Mouse (Mus musculus) embryonic facial prominence, embryonic 13.5 days (tissue): Measurements from ENCODE around the gene Atp6v0a2. TPM values are rescaled to one million over a fixed set of nuclear protein-coding genes. Genes with fewer than 3 reads are reported as not detected.

Source experiments
- ATAC-seq: fragments of 200-750 bp; cut with Nextera tagmentation; 2 replicates; pipeline ENCODE4 v1.8.0; 2017; ENCODE audit warnings: low read depth; ENCODE audit not compliant: insufficient number of reproducible peaks, insufficient read depth, low FRiP score, low TSS enrichment
- H3K27ac ChIP-seq: fragments of 300-500 bp; sonication (generic); 2 replicates; pipeline ENCODE4 v1.5.1; 2015; ENCODE audit warnings: moderate library complexity, mild to moderate bottlenecking, inconsistent platforms
- H3K27me3 ChIP-seq: fragments of 300-500 bp; sonication (generic); 2 replicates; pipeline ENCODE4 v1.6.1; 2015; ENCODE audit warnings: mild to moderate bottlenecking, inconsistent platforms
- H3K36me3 ChIP-seq: fragments of 300-500 bp; sonication (generic); 2 replicates; pipeline ENCODE4 v1.6.1; 2015; ENCODE audit warnings: mild to moderate bottlenecking, inconsistent platforms
- H3K4me1 ChIP-seq: fragments of 300-500 bp; sonication (generic); 2 replicates; pipeline ENCODE4 v1.6.1; 2015; ENCODE audit warnings: inconsistent platforms
- H3K4me2 ChIP-seq: fragments of 300-500 bp; sonication (generic); 2 replicates; pipeline ENCODE4 v1.6.1; 2015; ENCODE audit warnings: moderate library complexity, mild to moderate bottlenecking, inconsistent platforms
- H3K4me3 ChIP-seq: fragments of 300-500 bp; sonication (generic); 2 replicates; pipeline ENCODE4 v1.5.1; 2015; ENCODE audit warnings: mild to moderate bottlenecking, inconsistent platforms
- H3K9ac ChIP-seq: fragments of 300-500 bp; sonication (generic); 2 replicates; pipeline ENCODE4 v1.6.1; 2015; ENCODE audit warnings: mild to moderate bottlenecking, inconsistent platforms
- H3K9me3 ChIP-seq: fragments of 300-500 bp; sonication (generic); 2 replicates; pipeline ENCODE4 v1.6.1; 2016; ENCODE audit warnings: inconsistent platforms
- WGBS: fragments of 180-500 bp; shearing (Covaris S2); methylation state at CpG from one replicate; pipeline ENCODE4 v1.1.7; 2015; ENCODE audit warnings: mixed read lengths; 5-methylcytosine and 5-hydroxymethylcytosine counted together
- polyA plus RNA-seq: library from polyadenylated mRNA; unstranded; fragments of >200 nt; fragmentation: Nextera tagmentation; extraction: Ambion mirVana; gene quantifications from 2 replicates; pipeline ENCODE4 v1.2.1, GENCODE M21; 2015

Atp6v0a2 gene
- polyA plus RNA-seq, 1 experiment from 2014 or later, result 49.3 TPM

DNA sequence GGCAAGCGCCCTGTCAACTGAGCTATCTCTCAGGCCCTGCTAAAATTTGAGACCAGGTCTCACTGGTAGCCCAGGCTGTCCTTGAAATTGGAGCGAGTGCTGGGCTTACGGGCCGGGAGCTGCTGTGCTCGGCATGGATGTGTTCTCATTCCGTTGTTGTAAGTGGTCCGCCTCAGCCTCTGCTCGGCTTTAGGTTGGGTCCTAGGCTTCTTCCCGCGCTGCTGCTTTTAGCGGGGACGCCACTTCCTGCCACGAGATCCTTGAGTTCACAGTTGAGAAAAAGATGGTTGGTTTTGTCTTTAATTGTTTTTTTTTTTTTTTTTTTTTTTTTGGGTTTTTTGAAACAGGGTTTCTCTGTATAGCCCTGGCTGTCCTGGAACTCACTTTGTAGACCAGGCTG is 9.5 kb downstream of the Atp6v0a2 start:
- no peak overlapping the region for H3K9ac ChIP-seq
- peaks cover 98% of the 10 kb centered on the region for H3K36me3 ChIP-seq
- no peak overlapping the region for H3K4me2 ChIP-seq
- WGBS, result 97% methylated on average over 13 of the region's 13 CpGs
- H3K27me3 ChIP-seq, result no peaks in the 10 kb centered on the region
- no peaks in the 10 kb centered on the region for H3K9me3 ChIP-seq
- no peaks in the 10 kb centered on the region for H3K4me1 ChIP-seq
- H3K4me3 ChIP-seq, result no peak overlapping the region
- ATAC-seq, result no peak
- no peak overlapping the region for H3K27ac ChIP-seq

- H3K27me3 ChIP-seq, result no peaks in the 10 kb centered on the region
- WGBS, result 88% methylated on average over 5 of the region's 5 CpGs
- H3K4me3 ChIP-seq, result no peak overlapping the region
- H3K9me3 ChIP-seq, result no peaks in the 10 kb centered on the region
- no peak overlapping the region for H3K9ac ChIP-seq
- no peaks in the 10 kb centered on the region for H3K4me1 ChIP-seq
- no peak overlapping the region for H3K4me2 ChIP-seq
- no peak for ATAC-seq
- H3K27ac ChIP-seq, result no peak overlapping the region
- H3K36me3 ChIP-seq, result peaks cover 83% of the 10 kb centered on the region
Observed at GRCm38 (mm10) chr5:124713741-124714140, 85.4 kb downstream of the Atp6v0a2 start.

DNA sequence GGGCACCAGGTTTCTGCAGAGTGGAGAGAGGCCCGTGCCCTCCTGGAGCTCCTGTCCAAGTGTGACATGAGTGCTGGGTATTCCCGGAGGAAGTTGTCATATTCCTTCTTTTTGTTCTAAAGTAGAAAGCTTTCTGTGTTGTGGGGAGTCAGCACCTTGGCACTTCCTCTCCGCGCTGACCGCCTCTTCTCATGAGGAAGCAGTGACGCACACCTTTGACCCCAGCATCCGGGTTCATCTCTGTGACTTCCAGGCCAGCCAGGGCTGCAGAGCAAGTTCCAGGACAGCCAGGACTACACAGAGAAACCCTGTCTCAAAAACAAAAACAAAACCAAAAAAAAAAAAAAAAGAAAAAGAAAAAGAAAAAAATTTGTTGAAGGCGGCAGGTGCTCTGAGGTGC is 86.8 kb downstream of the Atp6v0a2 start:
- Histone ChIP-seq H3K4me1 (no peaks in the 10 kb centered on the region), H3K36me3 (peaks cover 97% of the 10 kb centered on the region), H3K9ac (no peak overlapping the region), H3K27ac (no peak overlapping the region), H3K9me3 (no peaks in the 10 kb centered on the region), H3K27me3 (no peaks in the 10 kb centered on the region), H3K4me3 (no peak overlapping the region), H3K4me2 (no peak overlapping the region)
- WGBS, result 85% methylated on average over 8 of the region's 8 CpGs
- no peak for ATAC-seq

DNA sequence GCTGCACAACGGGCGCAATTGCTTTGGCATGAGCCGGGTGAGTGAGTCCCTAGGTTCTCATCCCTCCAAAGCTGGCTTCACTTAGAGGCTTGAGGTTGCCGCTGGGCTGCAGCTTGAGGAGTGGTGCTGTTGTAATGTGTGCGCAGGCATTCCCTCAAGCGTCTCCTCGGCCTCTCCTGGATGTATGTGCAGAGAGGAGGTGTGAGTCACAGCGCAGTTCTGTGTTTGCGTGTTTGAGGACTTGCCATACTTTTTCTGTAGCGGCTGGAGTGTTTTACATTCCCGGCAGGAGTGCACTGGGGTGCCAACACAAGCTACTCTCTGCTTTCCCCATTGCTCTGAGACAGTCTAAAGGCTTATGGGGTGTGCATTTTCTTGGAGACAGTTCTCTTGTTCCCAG is 89.6 kb downstream of the Atp6v0a2 start:
- ATAC-seq, result no peak
- Histone ChIP-seq H3K9ac (no peak overlapping the region), H3K4me2 (no peak overlapping the region), H3K36me3 (peaks cover 98% of the 10 kb centered on the region), H3K4me1 (no peaks in the 10 kb centered on the region), H3K27me3 (no peaks in the 10 kb centered on the region), H3K9me3 (no peaks in the 10 kb centered on the region), H3K4me3 (no peak overlapping the region), H3K27ac (no peak overlapping the region)
- 94% methylated on average over 11 of the region's 11 CpGs for WGBS

DNA sequence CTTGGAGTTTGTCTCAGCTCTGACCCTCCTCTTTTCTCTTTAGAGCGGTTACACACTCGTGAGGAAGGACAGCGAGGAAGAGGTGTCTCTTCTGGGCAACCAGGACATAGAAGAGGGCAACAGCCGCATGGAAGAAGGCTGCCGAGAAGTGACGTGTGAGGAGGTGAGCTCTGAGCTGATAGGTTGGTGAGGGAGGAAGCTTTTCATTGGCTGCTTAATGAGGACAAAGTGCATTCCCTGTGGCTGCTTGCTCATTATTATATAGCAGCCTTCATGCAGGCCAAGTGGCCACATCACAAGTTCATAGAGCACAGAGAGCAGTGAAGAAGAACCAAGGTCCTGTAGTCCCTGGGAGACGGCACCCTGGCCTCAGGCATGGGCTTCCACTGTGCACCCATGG is 90.0 kb downstream of the Atp6v0a2 start:
- Histone ChIP-seq H3K4me2 (no peak overlapping the region), H3K4me1 (no peaks in the 10 kb centered on the region), H3K27ac (no peak overlapping the region), H3K36me3 (peaks cover 97% of the 10 kb centered on the region), H3K4me3 (no peak overlapping the region), H3K27me3 (no peaks in the 10 kb centered on the region), H3K9ac (no peak overlapping the region), H3K9me3 (no peaks in the 10 kb centered on the region)
- ATAC-seq, result no peak
- WGBS, result 93% methylated on average over 7 of the region's 7 CpGs

DNA sequence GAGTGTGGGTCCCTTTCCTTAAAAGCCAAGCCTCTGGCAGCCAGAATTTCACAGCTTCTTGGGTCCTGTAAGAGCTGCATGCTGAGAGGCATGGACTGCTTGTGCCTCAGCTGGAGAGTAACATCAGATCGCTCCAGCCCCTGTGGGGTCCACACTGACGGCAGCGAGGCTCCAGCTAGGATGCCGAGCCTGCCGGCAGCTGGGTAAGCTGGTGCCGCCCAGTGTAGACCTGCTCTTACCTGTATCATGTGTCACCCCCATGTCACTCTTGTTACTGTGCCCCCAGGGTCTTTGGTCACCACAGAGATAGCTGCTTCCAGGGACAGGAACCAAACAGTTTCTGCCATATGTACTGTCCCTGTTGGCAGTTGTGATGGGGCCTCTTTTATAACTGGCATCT is 94.7 kb downstream of the Atp6v0a2 start:
- H3K9ac ChIP-seq, result no peak overlapping the region
- 89% methylated on average over 6 of the region's 6 CpGs for WGBS
- H3K4me1 ChIP-seq, result peaks cover 8% of the 10 kb centered on the region; the same call in 1 of the 2 replicates
- H3K27me3 ChIP-seq, result no peaks in the 10 kb centered on the region
- H3K36me3 ChIP-seq, result peaks cover 59% of the 10 kb centered on the region
- no peak overlapping the region for H3K4me2 ChIP-seq
- no peak overlapping the region for H3K27ac ChIP-seq
- no peaks in the 10 kb centered on the region for H3K9me3 ChIP-seq
- ATAC-seq, result no peak
- H3K4me3 ChIP-seq, result no peak overlapping the region

DNA sequence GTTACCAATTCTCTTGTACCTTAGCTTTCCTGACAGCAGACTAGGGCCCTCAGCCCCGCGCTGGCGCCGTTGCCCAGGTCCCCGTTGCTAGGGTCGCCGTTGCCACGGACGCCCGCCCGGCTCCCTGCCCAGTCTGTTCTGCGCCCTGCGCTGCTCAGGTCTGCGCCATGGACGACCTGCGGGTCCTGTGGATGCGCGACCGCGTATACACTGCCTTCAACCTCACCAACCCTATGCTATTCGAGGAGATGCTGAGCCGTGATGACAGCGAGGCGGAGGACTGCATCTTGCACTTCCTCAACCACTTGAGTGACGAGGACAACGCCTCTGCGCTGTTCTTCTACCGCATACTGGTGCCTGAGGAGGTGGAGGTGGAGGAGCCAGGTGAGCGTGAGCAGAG is 96.6 kb downstream of the Atp6v0a2 start, which contains the start of gene Dnah10:
Gene Dnah10, plus strand, starts transcription at position 89 of the 400 bp plus-strand sequence.
- Histone ChIP-seq H3K4me3 (no peak within 1 kb of the TSS), H3K4me1 (peaks cover 11% of the 10 kb centered on the region; the same call in 1 of the 2 replicates), H3K36me3 (peaks cover 40% of the 10 kb centered on the region), H3K9ac (peak within 1 kb of the TSS; percentile 40; the same call in 1 of the 2 replicates), H3K9me3 (no peaks in the 10 kb centered on the region), H3K27me3 (no peaks in the 10 kb centered on the region), H3K27ac (no peak within 1 kb of the TSS), H3K4me2 (peak within 1 kb of the TSS; percentile 37)
- 11% methylated on average over 29 of the region's 29 CpGs for WGBS
- no peak for ATAC-seq

DNA sequence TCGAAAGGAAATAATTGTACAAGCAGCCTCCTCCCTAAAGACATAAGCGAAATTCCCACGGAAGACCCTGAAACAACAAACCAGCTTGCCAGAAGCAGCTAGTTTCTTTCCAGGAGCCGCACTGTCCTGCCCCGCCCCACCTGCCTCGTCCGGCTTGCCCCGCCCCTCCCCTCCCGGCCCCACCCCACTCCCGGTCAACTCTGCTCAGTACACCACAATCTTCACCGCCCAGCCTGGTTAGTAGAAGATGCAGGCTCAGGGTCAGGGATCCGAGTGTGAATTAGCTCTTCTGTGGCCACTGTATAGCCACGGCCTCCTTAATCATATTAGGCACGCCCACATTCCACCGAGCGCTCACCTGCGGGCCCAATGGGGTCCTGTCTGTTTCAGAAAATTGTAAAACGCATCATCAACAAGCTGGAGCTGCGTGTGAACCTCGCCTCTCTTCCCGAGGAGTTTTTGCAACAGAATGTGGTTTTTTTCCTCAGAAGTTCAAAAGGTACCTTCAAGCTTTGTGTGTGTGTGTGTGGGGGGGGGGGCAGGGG is 101.4 kb downstream of the Atp6v0a2 start:
- H3K9me3 ChIP-seq, result no peaks in the 10 kb centered on the region
- H3K9ac ChIP-seq, result peak overlapping the region; percentile 49; the same call in 1 of the 2 replicates
- ATAC-seq, result no peak; the same call in 1 of the 2 replicates
- H3K27me3 ChIP-seq, result 0 out of 2 replicates have a peak, but pooled peaks cover 2% of the 10 kb centered on the region
- peak overlapping the region; percentile 54 for H3K4me2 ChIP-seq
- no peaks in the 10 kb centered on the region for H3K36me3 ChIP-seq
- 10% methylated on average over 20 of the region's 21 CpGs for whole genome bisulfite sequencing
- H3K4me1 ChIP-seq, result peaks cover 8% of the 10 kb centered on the region; the same call in 1 of the 2 replicates
- H3K27ac ChIP-seq, result no peak overlapping the region
- H3K4me3 ChIP-seq, result peak overlapping the region; percentile 32

DNA sequence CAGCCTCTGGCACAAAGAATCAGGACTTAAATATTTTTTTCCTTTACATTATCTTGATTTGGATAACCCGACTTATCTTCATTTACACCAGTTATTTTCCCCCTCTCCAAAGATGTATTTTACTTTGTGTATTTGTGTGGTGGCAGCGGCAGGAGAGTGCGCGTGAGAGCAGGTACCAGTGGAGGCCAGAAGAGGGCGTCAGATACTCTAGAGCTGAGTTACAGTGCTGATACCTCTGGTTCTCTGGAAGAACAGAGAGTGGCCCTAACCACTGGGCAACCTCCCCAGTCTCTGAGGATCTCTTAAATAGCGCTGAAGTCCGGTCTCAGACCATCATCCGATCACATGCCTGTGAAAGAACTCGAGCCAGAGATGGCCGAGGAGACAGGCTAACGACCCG is 105.6 kb downstream of the Atp6v0a2 start:
- ATAC-seq, result no peak
- no peak overlapping the region for H3K9ac ChIP-seq
- 86% methylated on average over 12 of the region's 12 CpGs for WGBS
- H3K4me1 ChIP-seq, result 0 out of 2 replicates have a peak, but pooled peaks cover 3% of the 10 kb centered on the region
- H3K4me2 ChIP-seq, result no peak overlapping the region
- H3K27me3 ChIP-seq, result 0 out of 2 replicates have a peak, but pooled peaks cover 2% of the 10 kb centered on the region
- H3K9me3 ChIP-seq, result no peaks in the 10 kb centered on the region
- H3K4me3 ChIP-seq, result no peak overlapping the region
- H3K36me3 ChIP-seq, result no peaks in the 10 kb centered on the region
- no peak overlapping the region for H3K27ac ChIP-seq

DNA sequence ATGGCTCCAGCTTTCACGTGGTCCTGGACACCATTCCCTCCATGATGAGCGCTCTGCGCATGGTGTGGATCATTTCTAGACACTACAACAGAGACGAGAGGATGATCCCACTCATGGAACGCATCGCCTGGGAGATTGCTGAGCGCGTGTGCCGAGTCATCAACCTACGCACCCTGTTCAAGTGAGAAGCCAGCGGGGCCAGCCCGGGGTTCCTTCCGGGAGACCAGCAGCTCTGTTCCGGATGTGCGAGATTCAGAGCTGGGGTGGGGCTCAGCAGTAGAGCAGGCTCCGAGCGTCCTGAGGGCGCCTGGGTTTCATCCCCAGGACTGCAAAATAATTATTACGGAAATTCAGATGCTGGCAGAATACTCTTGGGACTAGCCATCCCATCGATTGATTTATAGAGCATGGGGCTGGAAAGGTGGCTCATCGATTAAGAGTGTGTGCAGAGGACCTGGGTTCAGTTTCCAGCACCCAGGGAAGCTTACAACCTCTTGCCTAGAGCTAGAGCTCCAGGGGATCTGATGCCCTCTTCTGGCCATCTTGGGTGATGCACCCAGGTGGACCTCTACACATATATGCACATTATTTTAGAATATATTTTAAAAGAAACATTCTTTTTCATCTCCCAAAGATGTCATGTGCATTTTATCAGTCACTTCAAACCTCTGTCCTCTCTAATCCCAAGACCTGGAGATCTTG is 113.7 kb downstream of the Atp6v0a2 start:
- Histone ChIP-seq H3K9me3 (no peaks in the 10 kb centered on the region), H3K4me1 (no peaks in the 10 kb centered on the region), H3K9ac (no peak overlapping the region), H3K27ac (no peak overlapping the region), H3K4me3 (no peak overlapping the region), H3K27me3 (no peaks in the 10 kb centered on the region), H3K36me3 (no peaks in the 10 kb centered on the region), H3K4me2 (no peak overlapping the region)
- WGBS, result 96% methylated on average over 21 of the region's 21 CpGs
- ATAC-seq, result no peak

- Histone ChIP-seq H3K27me3 (no peaks in the 10 kb centered on the region), H3K27ac (no peak overlapping the region), H3K36me3 (no peaks in the 10 kb centered on the region), H3K9ac (no peak overlapping the region), H3K4me1 (no peaks in the 10 kb centered on the region), H3K4me2 (no peak overlapping the region), H3K9me3 (no peaks in the 10 kb centered on the region), H3K4me3 (no peak overlapping the region)
- 88% methylated on average over 3 of the region's 3 CpGs for whole genome bisulfite sequencing
- no peak for ATAC-seq
Observed at GRCm38 (mm10) chr5:124743841-124744240, 115.5 kb downstream of the Atp6v0a2 start.

GRCm38 (mm10) chr5:124746220-124746619 is 117.8 kb downstream of the Atp6v0a2 start:
- H3K9me3 ChIP-seq, result no peaks in the 10 kb centered on the region
- H3K36me3 ChIP-seq, result no peaks in the 10 kb centered on the region
- ATAC-seq, result no peak
- H3K4me3 ChIP-seq, result no peak overlapping the region
- WGBS, result 92% methylated on average over 15 of the region's 15 CpGs
- H3K27me3 ChIP-seq, result no peaks in the 10 kb centered on the region
- H3K9ac ChIP-seq, result no peak overlapping the region
- no peaks in the 10 kb centered on the region for H3K4me1 ChIP-seq
- H3K4me2 ChIP-seq, result no peak overlapping the region
- H3K27ac ChIP-seq, result no peak overlapping the region
